Mouse (Mus musculus): ENCODE data around the gene Rab3il1. TPM values are rescaled to one million over a fixed set of nuclear protein-coding genes. Genes with fewer than 3 reads are reported as not detected.
A peak's percentile ranks its signal among the peaks of the same experiment; 100 is the strongest.
"Not testable (repeated sequence)": the region's sequence is repeated elsewhere in the genome, so short reads cannot be mapped to it uniquely, and the experiment has no call there.

Gene Rab3il1
- polyA plus RNA-seq, 1 experiment from 2014 or later, result 245 TPM

GRCm38 (mm10) chr19:9966096-9966867, 35.2 kb upstream of the Rab3il1 start:
- no peak overlapping the region for H3K27ac ChIP-seq (replicated peaks)
- peaks cover 25% of the 10 kb centered on the region for H3K4me1 ChIP-seq (replicated peaks)
- no peak overlapping the region for H3K9ac ChIP-seq
- ATAC-seq (ENCODE audit: insufficient read depth), result no peak
- no peaks in the 10 kb centered on the region for H3K9me3 ChIP-seq (replicated peaks)
- no peaks in the 10 kb centered on the region for H3K27me3 ChIP-seq
- no peak overlapping the region for H3K4me2 ChIP-seq
- WGBS (ENCODE audit: insufficient replicate concordance), result 65% methylated on average over 2 of the region's 2 CpGs
- H3K4me3 ChIP-seq (replicated peaks), result no peak overlapping the region
- no peaks in the 10 kb centered on the region for H3K36me3 ChIP-seq (replicated peaks)

GRCm38 (mm10) chr19:9968081-9968787, 33.2 kb upstream of the Rab3il1 start:
- H3K9ac ChIP-seq, result no peak overlapping the region
- no peaks in the 10 kb centered on the region for H3K27me3 ChIP-seq
- no peak for ATAC-seq (ENCODE audit: insufficient read depth)
- WGBS (ENCODE audit: insufficient replicate concordance), result 65% methylated on average over 10 of the region's 10 CpGs
- no peak overlapping the region for H3K4me3 ChIP-seq (replicated peaks)
- no peak overlapping the region for H3K27ac ChIP-seq (replicated peaks)
- no peaks in the 10 kb centered on the region for H3K36me3 ChIP-seq (replicated peaks)
- H3K9me3 ChIP-seq (replicated peaks), result no peaks in the 10 kb centered on the region
- peaks cover 25% of the 10 kb centered on the region for H3K4me1 ChIP-seq (replicated peaks)
- no peak overlapping the region for H3K4me2 ChIP-seq

- 14% methylated on average over 2 of the region's 2 CpGs for WGBS (ENCODE audit: insufficient replicate concordance)
- peak overlapping the region; percentile 61 for H3K27ac ChIP-seq (replicated peaks)
- ATAC-seq (ENCODE audit: insufficient read depth), result peak; percentile 11; the same call in 1 of the 2 replicates
Observed at GRCm38 (mm10) chr19:9974853-9975252, 26.6 kb upstream of the Rab3il1 start.

GRCm38 (mm10) chr19:9977085-9977484, 24.4 kb upstream of the Rab3il1 start:
- no peak overlapping the region for H3K9ac ChIP-seq
- no peaks in the 10 kb centered on the region for H3K27me3 ChIP-seq
- H3K4me2 ChIP-seq, result no peak overlapping the region
- peaks cover 77% of the 10 kb centered on the region for H3K4me1 ChIP-seq (replicated peaks)
- no peaks in the 10 kb centered on the region for H3K9me3 ChIP-seq (replicated peaks)
- H3K27ac ChIP-seq (replicated peaks), result peak overlapping the region; percentile 5; the same call in 1 of the 2 replicates
- H3K4me3 ChIP-seq (replicated peaks), result no peak overlapping the region
- ATAC-seq (ENCODE audit: insufficient read depth), result no peak
- WGBS (ENCODE audit: insufficient replicate concordance), result 77% methylated on average over 10 of the region's 10 CpGs
- H3K36me3 ChIP-seq (replicated peaks), result no peaks in the 10 kb centered on the region

More at GRCm38 (mm10) chr19:9974853-9975252, 26.6 kb upstream of the Rab3il1 start:
- H3K9ac ChIP-seq; H3K9me3 ChIP-seq (replicated peaks); H3K27me3 ChIP-seq; H3K4me2 ChIP-seq; H3K36me3 ChIP-seq (replicated peaks); H3K4me3 ChIP-seq (replicated peaks): not testable (repeated sequence)
- H3K4me1 ChIP-seq (replicated peaks), result peaks cover 56% of the 10 kb centered on the region

GRCm38 (mm10) chr19:9978431-9978951, 23.0 kb upstream of the Rab3il1 start:
- H3K9me3 ChIP-seq (replicated peaks), result no peaks in the 10 kb centered on the region
- ATAC-seq (ENCODE audit: insufficient read depth), result peak; percentile 40
- H3K36me3 ChIP-seq (replicated peaks), result no peaks in the 10 kb centered on the region; the same call in 1 of the 2 replicates
- no peaks in the 10 kb centered on the region for H3K27me3 ChIP-seq
- peak overlapping the region; percentile 63 for H3K4me2 ChIP-seq
- peaks cover 77% of the 10 kb centered on the region for H3K4me1 ChIP-seq (replicated peaks)
- 3% methylated on average over 5 of the region's 5 CpGs for WGBS (ENCODE audit: insufficient replicate concordance)
- peak overlapping the region; percentile 94 for H3K27ac ChIP-seq (replicated peaks)
- peak overlapping the region; percentile 47 for H3K9ac ChIP-seq
- H3K4me3 ChIP-seq (replicated peaks), result peak overlapping the region; percentile 35

GRCm38 (mm10) chr19:9979156-9979555, 22.3 kb upstream of the Rab3il1 start:
- ATAC-seq (ENCODE audit: insufficient read depth), result no peak
- H3K27me3 ChIP-seq, result no peaks in the 10 kb centered on the region
- peak overlapping the region; percentile 47; the same call in 1 of the 2 replicates for H3K9ac ChIP-seq
- no peak overlapping the region for H3K4me3 ChIP-seq (replicated peaks)
- peaks cover 6% of the 10 kb centered on the region for H3K36me3 ChIP-seq (replicated peaks)
- no peaks in the 10 kb centered on the region for H3K9me3 ChIP-seq (replicated peaks)
- peak overlapping the region; percentile 63 for H3K4me2 ChIP-seq
- WGBS (ENCODE audit: insufficient replicate concordance), result 72% methylated on average over 2 of the region's 2 CpGs
- peak overlapping the region; percentile 94 for H3K27ac ChIP-seq (replicated peaks)
- peaks cover 81% of the 10 kb centered on the region for H3K4me1 ChIP-seq (replicated peaks)

- Histone ChIP-seq H3K9ac (peak within 1 kb of the TSS; percentile 73), H3K9me3 (replicated peaks) (no peaks in the 10 kb centered on the region), H3K4me3 (replicated peaks) (peak within 1 kb of the TSS; percentile 80; the same call in 1 of the 2 replicates), H3K4me1 (replicated peaks) (peaks cover 81% of the 10 kb centered on the region), H3K27ac (replicated peaks) (peak within 1 kb of the TSS; percentile 99), H3K36me3 (replicated peaks) (peaks cover 17% of the 10 kb centered on the region), H3K27me3 (no peaks in the 10 kb centered on the region), H3K4me2 (peak within 1 kb of the TSS; percentile 75)
- ATAC-seq (ENCODE audit: insufficient read depth), result no peak
- WGBS (ENCODE audit: insufficient replicate concordance), result 58% methylated on average over 4 of the region's 4 CpGs
Observed at GRCm38 (mm10) chr19:9980258-9980657, 21.2 kb upstream of the Rab3il1 start, which contains the start of gene Fth1. Fth1 (plus strand) TSS chr19:9980598.

- Histone ChIP-seq H3K27ac (replicated peaks) (peak overlapping the region; percentile 99), H3K4me3 (replicated peaks) (peak overlapping the region; percentile 80), H3K9me3 (replicated peaks) (no peaks in the 10 kb centered on the region), H3K9ac (peak overlapping the region; percentile 73), H3K27me3 (no peaks in the 10 kb centered on the region), H3K4me1 (replicated peaks) (peaks cover 78% of the 10 kb centered on the region), H3K4me2 (peak overlapping the region; percentile 75), H3K36me3 (replicated peaks) (peaks cover 30% of the 10 kb centered on the region)
- 49% methylated on average over 4 of the region's 4 CpGs for WGBS (ENCODE audit: insufficient replicate concordance)
- no peak for ATAC-seq (ENCODE audit: insufficient read depth)
Observed at GRCm38 (mm10) chr19:9981621-9982020, 19.8 kb upstream of the Rab3il1 start.

GRCm38 (mm10) chr19:9982151-9982851, 19.2 kb upstream of the Rab3il1 start:
- peaks cover 78% of the 10 kb centered on the region for H3K4me1 ChIP-seq (replicated peaks)
- H3K36me3 ChIP-seq (replicated peaks), result peaks cover 37% of the 10 kb centered on the region
- peak overlapping the region; percentile 75 for H3K4me2 ChIP-seq
- peak overlapping the region; percentile 92 for H3K9ac ChIP-seq
- no peaks in the 10 kb centered on the region for H3K27me3 ChIP-seq
- H3K9me3 ChIP-seq (replicated peaks), result no peaks in the 10 kb centered on the region
- H3K4me3 ChIP-seq (replicated peaks), result peak overlapping the region; percentile 80
- peak overlapping the region; percentile 99 for H3K27ac ChIP-seq (replicated peaks)
- peak; percentile 83 for ATAC-seq (ENCODE audit: insufficient read depth)
- WGBS (ENCODE audit: insufficient replicate concordance), result under 1% methylated on average over 59 of the region's 59 CpGs

GRCm38 (mm10) chr19:9982852-9983542, 18.5 kb upstream of the Rab3il1 start:
- Histone ChIP-seq H3K27me3 (no peaks in the 10 kb centered on the region), H3K4me2 (peak overlapping the region; percentile 75), H3K36me3 (replicated peaks) (peaks cover 39% of the 10 kb centered on the region), H3K4me1 (replicated peaks) (peaks cover 80% of the 10 kb centered on the region), H3K4me3 (replicated peaks) (peak overlapping the region; percentile 80), H3K9me3 (replicated peaks) (no peaks in the 10 kb centered on the region), H3K27ac (replicated peaks) (peak overlapping the region; percentile 99), H3K9ac (peak overlapping the region; percentile 92)
- peak; percentile 79 for ATAC-seq (ENCODE audit: insufficient read depth)
- under 1% methylated on average over 31 of the region's 31 CpGs for WGBS (ENCODE audit: insufficient replicate concordance)
